Mouse (Mus musculus) heart, adult 2 months (tissue): ENCODE data around the gene Trpc3. TPM values are rescaled to one million over a fixed set of nuclear protein-coding genes. Genes with fewer than 3 reads are reported as not detected.
"Not testable (repeated sequence)": the region's sequence is repeated elsewhere in the genome, so short reads cannot be mapped to it uniquely, and the experiment has no call there.

ENCODE experiments used
- DNase-seq, 2 experiments: peaks; one replicate each; pipeline ENCODE4 v3.0.0; 2021
- H3K27ac ChIP-seq: fragments of 200-600 bp; 2 replicates; pipeline ENCODE4 v1.8.1; 2022
- H3K27me3 ChIP-seq: fragments of 200-500 bp; 2 replicates; pipeline ENCODE4 v1.6.1; 2012; ENCODE audit warnings: mild to moderate bottlenecking, low read length, inconsistent platforms, mixed read lengths; ENCODE audit not compliant: control insufficient read depth, insufficient read depth
- H3K36me3 ChIP-seq: fragments of 200-500 bp; 2 replicates; pipeline ENCODE4 v1.6.1; 2012; ENCODE audit warnings: low read length, inconsistent platforms; ENCODE audit not compliant: control insufficient read depth, insufficient read depth
- H3K4me1 ChIP-seq: fragments of 200-500 bp; 2 replicates; pipeline ENCODE4 v1.6.1; 2011; ENCODE audit warnings: low read length; ENCODE audit not compliant: control insufficient read depth, insufficient read depth
- H3K4me3 ChIP-seq: fragments of 200-600 bp; 2 replicates; pipeline ENCODE4 v1.8.1; 2022
- H3K79me2 ChIP-seq: fragments of 200-500 bp; replicated peaks from 2 replicates; pipeline ENCODE4 v1.6.1; 2012; ENCODE audit warnings: mild to moderate bottlenecking, inconsistent platforms, low read length, moderate library complexity, mixed read lengths; ENCODE audit not compliant: control insufficient read depth, insufficient read depth
- H3K9ac ChIP-seq: fragments of 200-500 bp; 2 replicates; pipeline ENCODE4 v1.6.1; 2012; ENCODE audit warnings: low read depth, mild to moderate bottlenecking, control low read depth, inconsistent platforms, low read length, mixed read lengths
- CTCF ChIP-seq: fragments of 200-600 bp; IDR thresholded peaks from 2 replicates; pipeline ENCODE4 v1.8.1; 2022; ENCODE audit warnings: antibody characterized with exemption, mild to moderate bottlenecking, moderate library complexity
- EP300 ChIP-seq: fragments of 200-500 bp; IDR thresholded peaks from 2 replicates; pipeline ENCODE4 v1.6.1; 2011; ENCODE audit warnings: low read depth, low read length, control low read depth; ENCODE audit not compliant: insufficient read depth
- POLR2A ChIP-seq: fragments of 200-500 bp; IDR thresholded peaks from 2 replicates; pipeline ENCODE4 v1.6.1; 2011; ENCODE audit warnings: mild to moderate bottlenecking, low read depth, low read length, control low read depth; ENCODE audit not compliant: insufficient read depth
- WGBS: fragments of 180-500 bp; shearing (Covaris S2); methylation state at CpG from one replicate; pipeline ENCODE4 v1.1.7; 2018; 5-methylcytosine and 5-hydroxymethylcytosine counted together
- intact Hi-C: fragments of 180-260 bp; cut with DNase I; formaldehyde crosslinking; loops from one replicate; pipeline ENCODE4 v1.15.1; 2025
- polyA plus RNA-seq: library from polyadenylated mRNA; depleted of rRNA; stranded (reverse); fragments of >200 nt; gene quantifications from 2 replicates; pipeline ENCODE4 v1.2.3, GENCODE M21; 2012
- total RNA-seq, 2 experiments: library from RNA; stranded (reverse); gene quantifications; 2 replicates each; pipeline ENCODE4 v1.2.3; 2021

Trpc3 gene
- total and polyA plus RNA-seq, 3 experiments, result 5.1 to 7.5 (median 5.9) TPM

DNA sequence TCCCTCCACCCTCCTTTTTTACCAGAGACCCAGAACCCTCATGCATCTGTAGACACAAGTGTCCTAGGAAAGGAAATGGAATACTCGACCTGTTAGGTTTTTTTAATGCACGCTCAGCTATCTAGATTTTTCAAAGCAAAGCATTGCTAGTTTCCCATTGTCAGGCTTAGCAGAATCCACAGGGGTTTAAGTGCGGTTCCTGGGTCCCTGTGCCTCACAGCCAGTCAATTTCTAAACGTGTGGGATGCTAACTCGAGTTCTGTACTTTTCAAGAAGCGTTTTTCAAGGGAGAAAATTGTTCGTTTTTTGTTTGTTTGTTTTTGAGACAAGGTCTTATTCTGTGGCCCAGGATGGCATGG, 304 bp upstream of the Trpc3 start:
- Histone ChIP-seq H3K36me3 (no peaks in the 10 kb centered on the region), H3K27ac (peak overlapping the region; percentile 32), H3K4me1 (no peaks in the 10 kb centered on the region), H3K4me3 (peak overlapping the region; percentile 47; the same call in 1 of the 2 replicates), H3K9ac (peak overlapping the region; percentile 76), H3K27me3 (peaks cover 9% of the 10 kb centered on the region), H3K79me2 (no peaks in the 10 kb centered on the region)
- no peak for DNase-seq
- intact Hi-C loops, result no loop called here
- no peak for TF ChIP-seq POLR2A
- TF ChIP-seq CTCF, result no peak
- whole genome bisulfite sequencing, result 32% methylated on average over 7 of the region's 7 CpGs

- Histone ChIP-seq H3K27ac (peak overlapping the region; percentile 68), H3K27me3 (peaks cover 9% of the 10 kb centered on the region), H3K4me1 (no peaks in the 10 kb centered on the region), H3K4me3 (peak overlapping the region; percentile 47), H3K9ac (peak overlapping the region; percentile 45; the same call in 1 of the 2 replicates), H3K36me3 (no peaks in the 10 kb centered on the region), H3K79me2 (no peaks in the 10 kb centered on the region)
- TF ChIP-seq POLR2A (0 out of 2 replicates have a peak, but pooled peaks have one; percentile 11), CTCF (peak; percentile 79), EP300 (no peak)
- DNase-seq, result peak; percentile 65 to 77
- WGBS, result 3% methylated on average over 21 of the region's 21 CpGs
- intact Hi-C loops, result loop anchor here (2.0 to 5.0 kb wide), 2 partner anchors 63 to 146 kb away; no protein-coding TSS in a partner anchor
These were observed 1.1 kb downstream of the Trpc3 start for GRCm38 (mm10) chr3:36688874-36689273.

DNA sequence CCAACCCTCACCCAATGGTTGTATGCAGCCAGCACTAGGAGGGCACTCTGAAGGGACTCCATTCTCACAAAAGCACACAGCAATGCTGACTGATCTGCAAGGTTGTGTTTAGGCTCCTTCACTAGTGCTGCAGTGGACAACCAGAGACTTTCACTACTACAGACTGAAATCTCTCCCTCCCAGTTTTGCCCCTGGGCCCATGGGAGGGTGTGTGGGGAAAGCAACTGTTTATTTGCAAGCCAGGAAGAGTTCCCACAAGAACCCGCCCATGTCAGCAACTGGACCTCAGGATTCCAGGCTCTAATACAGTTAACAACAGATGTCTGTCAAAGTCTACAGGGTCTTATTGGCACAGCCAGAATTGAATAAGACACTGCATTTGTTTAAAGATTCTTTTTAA, 14.1 kb downstream of the Trpc3 start:
- Histone ChIP-seq H3K9ac (no peak overlapping the region), H3K27me3 (no peaks in the 10 kb centered on the region), H3K36me3 (no peaks in the 10 kb centered on the region), H3K4me1 (no peaks in the 10 kb centered on the region), H3K4me3 (no peak overlapping the region), H3K79me2 (no peaks in the 10 kb centered on the region), H3K27ac (no peak overlapping the region)
- TF ChIP-seq EP300 (no peak), POLR2A (no peak), CTCF (no peak)
- intact Hi-C loops, result no loop called here
- DNase-seq, result no peak
- WGBS, result 62% methylated on average over 1 of the region's 1 CpGs

GRCm38 (mm10) chr3:36667814-36668213, 22.2 kb downstream of the Trpc3 start:
- H3K27me3 ChIP-seq, result no peaks in the 10 kb centered on the region
- 76% methylated on average over 6 of the region's 6 CpGs for WGBS
- H3K79me2 ChIP-seq, result no peaks in the 10 kb centered on the region
- H3K4me3 ChIP-seq, result no peak overlapping the region
- no peak for DNase-seq
- H3K36me3 ChIP-seq, result no peaks in the 10 kb centered on the region
- no peaks in the 10 kb centered on the region for H3K4me1 ChIP-seq
- H3K9ac ChIP-seq, result no peak overlapping the region
- H3K27ac ChIP-seq, result no peak overlapping the region
- TF ChIP-seq EP300 (no peak), CTCF (no peak), POLR2A (no peak)
- intact Hi-C loops, result no loop called here

- intact Hi-C loops, H3K36me3 ChIP-seq, H3K4me3 ChIP-seq, H3K4me1 ChIP-seq, H3K27ac ChIP-seq, H3K79me2 ChIP-seq, H3K27me3 ChIP-seq, DNase-seq, H3K9ac ChIP-seq: not testable (repeated sequence)
These were observed 44.8 kb downstream of the Trpc3 start for GRCm38 (mm10) chr3:36645245-36645559.

- DNase-seq, result no peak
- Histone ChIP-seq H3K27me3 (no peaks in the 10 kb centered on the region), H3K9ac (no peak overlapping the region), H3K4me1 (no peaks in the 10 kb centered on the region), H3K36me3 (no peaks in the 10 kb centered on the region), H3K27ac (no peak overlapping the region), H3K79me2 (no peaks in the 10 kb centered on the region), H3K4me3 (no peak overlapping the region)
- WGBS, result 83% methylated on average over 3 of the region's 3 CpGs
- intact Hi-C loops, result no loop called here
- TF ChIP-seq EP300 (no peak), POLR2A (no peak), CTCF (no peak)
These were observed 45.3 kb downstream of the Trpc3 start for GRCm38 (mm10) chr3:36644554-36645244.
